Mouse (Mus musculus) embryonic fibroblast, embryonic 13.5 days (primary cell): Measurements from ENCODE around the gene Eri3. TPM values are rescaled to one million over a fixed set of nuclear protein-coding genes. Genes with fewer than 3 reads are reported as not detected.

ENCODE experiments used
- H3K27ac ChIP-seq: 2 replicates; pipeline ENCODE4 v1.5.1; 2012; ENCODE audit warnings: low read length, control low read depth, inconsistent platforms; ENCODE audit not compliant: insufficient read depth
- H3K4me1 ChIP-seq: 2 replicates; pipeline ENCODE4 v1.6.1; 2011; ENCODE audit warnings: low read length; ENCODE audit not compliant: control insufficient read depth, insufficient read depth
- H3K4me3 ChIP-seq: 2 replicates; pipeline ENCODE4 v1.5.1; 2011; ENCODE audit warnings: mild to moderate bottlenecking, control low read depth, low read length; ENCODE audit not compliant: insufficient read depth
- CTCF ChIP-seq: IDR thresholded peaks from 2 replicates; pipeline ENCODE4 v1.5.1; 2011; ENCODE audit warnings: mild to moderate bottlenecking, control low read depth, low read length, moderate library complexity, borderline replicate concordance; ENCODE audit not compliant: insufficient read depth
- POLR2A ChIP-seq: IDR thresholded peaks from 2 replicates; pipeline ENCODE4 v1.6.1; 2011; ENCODE audit warnings: low read depth, mild to moderate bottlenecking, control low read depth, low read length, moderate library complexity
- polyA plus RNA-seq: library from polyadenylated mRNA; stranded (reverse); fragments of >200 nt; gene quantifications from 2 replicates; pipeline ENCODE4 v1.2.4, GENCODE M21; 2011; ENCODE audit warnings: low read depth; ENCODE audit not compliant: missing spikeins, insufficient read length

The Eri3 gene
- polyA plus RNA-seq, 1 experiment = 67.3 TPM

DNA sequence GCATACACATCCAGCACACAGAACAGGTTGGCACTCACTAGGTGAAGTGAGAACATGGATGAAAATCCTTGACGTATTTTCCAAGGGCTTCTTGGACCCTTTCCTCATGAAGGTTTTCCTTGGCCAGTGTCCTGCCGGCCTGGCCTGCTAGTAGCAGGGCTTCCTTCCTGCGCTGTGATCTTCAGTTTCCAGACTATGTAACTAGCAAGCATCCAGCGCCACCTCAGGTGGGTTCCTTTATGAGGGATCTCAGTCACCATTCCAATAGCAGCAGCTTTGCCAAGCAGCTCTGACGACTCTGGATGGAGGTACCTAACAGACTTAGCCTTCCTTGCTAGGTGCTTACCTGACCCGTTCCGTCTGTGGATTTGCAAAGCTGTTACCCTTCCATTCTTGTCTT lies 119.7 kb downstream of the Eri3 start:
- no peak overlapping the region for H3K4me3 ChIP-seq
- H3K27ac ChIP-seq = no peak overlapping the region
- TF ChIP-seq CTCF = no peak
- no peak for TF ChIP-seq POLR2A
- no peaks in the 10 kb centered on the region for H3K4me1 ChIP-seq

DNA sequence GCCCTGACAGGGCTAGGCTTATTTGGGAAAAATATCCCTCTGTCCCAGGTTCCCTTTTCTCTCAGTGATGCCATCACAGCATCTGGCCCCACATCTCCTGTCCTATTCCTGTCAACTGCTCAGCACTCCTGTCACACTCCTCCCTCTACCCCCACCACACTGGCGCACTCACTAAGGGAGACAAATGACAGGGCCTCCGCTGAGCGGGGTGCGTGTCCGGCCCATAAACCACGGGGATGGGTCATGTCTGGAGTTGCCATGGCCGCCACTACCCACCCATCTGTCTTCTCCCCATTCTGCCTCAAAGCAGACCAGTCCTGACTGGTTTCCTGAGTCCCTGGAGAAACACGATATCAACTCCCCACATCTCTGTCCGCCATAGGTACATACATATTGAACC lies 121.9 kb downstream of the Eri3 start:
- no peak overlapping the region for H3K27ac ChIP-seq
- H3K4me3 ChIP-seq = no peak overlapping the region
- TF ChIP-seq CTCF (no peak), POLR2A (no peak)
- no peaks in the 10 kb centered on the region for H3K4me1 ChIP-seq

DNA sequence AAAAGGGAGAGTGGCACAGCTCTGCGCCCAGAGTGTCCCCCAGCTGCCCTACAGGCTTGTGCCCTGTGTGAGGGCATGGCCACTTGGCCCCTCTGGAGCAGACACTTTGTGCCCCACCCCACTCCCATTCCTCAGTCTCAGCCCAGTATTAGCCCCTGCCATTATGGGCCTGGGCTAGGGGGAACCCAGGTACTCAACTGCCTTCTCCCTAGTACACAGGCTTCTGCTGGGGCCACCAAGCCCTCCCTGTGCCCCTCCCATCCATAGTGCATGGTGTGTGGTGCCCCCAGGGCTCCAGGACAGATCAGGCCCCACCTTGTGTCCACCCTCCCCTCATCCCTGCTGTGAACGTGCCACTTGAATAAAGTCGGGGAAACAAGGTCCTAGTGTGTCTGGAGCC lies 123.7 kb downstream of the Eri3 start:
- Histone ChIP-seq H3K4me3 (no peak overlapping the region), H3K4me1 (no peaks in the 10 kb centered on the region), H3K27ac (no peak overlapping the region)
- TF ChIP-seq CTCF (no peak), POLR2A (no peak)

DNA sequence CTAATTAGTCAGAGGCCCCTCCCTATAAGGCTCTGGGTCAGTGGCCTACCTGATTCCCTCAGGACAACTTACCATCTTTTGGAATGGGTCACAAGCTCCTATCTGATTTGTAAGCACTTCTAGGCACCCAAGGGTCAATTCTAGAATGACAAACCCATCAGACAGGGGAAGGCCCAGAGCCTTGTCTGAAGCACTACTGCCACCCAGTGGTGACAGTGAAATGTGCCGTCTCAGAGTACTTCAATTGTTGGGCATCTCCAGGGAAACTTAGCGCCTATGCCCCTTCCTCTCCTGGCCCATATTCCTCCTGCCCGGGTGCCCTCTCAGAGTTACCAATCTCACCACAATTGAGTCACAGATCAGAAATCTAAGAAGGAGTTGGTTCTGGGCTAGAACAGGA lies 126.7 kb downstream of the Eri3 start:
- TF ChIP-seq POLR2A = no peak
- peak; percentile 80; the same call in 1 of the 2 replicates for TF ChIP-seq CTCF
- H3K4me1 ChIP-seq = no peaks in the 10 kb centered on the region
- no peak overlapping the region for H3K27ac ChIP-seq
- no peak overlapping the region for H3K4me3 ChIP-seq

DNA sequence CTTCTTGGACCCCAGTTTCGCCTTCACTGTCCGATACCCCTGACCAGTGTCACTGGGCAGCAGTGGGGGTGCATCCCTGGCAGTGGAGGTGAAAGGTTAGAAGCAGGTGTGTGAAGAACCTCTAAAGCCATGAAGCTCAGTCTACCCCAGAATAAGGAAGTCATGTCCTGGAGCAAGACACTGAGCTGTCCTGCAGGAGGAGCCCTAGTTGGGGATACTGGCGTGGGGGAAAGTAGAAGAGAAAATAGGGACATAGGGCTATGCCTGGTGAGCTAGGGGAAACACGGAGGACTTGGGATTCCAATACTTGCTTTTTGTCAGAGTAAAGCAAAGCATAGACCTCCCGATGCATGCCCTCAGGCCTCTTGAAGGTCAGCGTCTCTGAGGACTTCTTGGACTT lies 130.8 kb downstream of the Eri3 start:
- no peaks in the 10 kb centered on the region for H3K4me1 ChIP-seq
- H3K27ac ChIP-seq = no peak overlapping the region
- TF ChIP-seq CTCF = no peak
- TF ChIP-seq POLR2A = no peak
- H3K4me3 ChIP-seq = peak overlapping the region; percentile 80

DNA sequence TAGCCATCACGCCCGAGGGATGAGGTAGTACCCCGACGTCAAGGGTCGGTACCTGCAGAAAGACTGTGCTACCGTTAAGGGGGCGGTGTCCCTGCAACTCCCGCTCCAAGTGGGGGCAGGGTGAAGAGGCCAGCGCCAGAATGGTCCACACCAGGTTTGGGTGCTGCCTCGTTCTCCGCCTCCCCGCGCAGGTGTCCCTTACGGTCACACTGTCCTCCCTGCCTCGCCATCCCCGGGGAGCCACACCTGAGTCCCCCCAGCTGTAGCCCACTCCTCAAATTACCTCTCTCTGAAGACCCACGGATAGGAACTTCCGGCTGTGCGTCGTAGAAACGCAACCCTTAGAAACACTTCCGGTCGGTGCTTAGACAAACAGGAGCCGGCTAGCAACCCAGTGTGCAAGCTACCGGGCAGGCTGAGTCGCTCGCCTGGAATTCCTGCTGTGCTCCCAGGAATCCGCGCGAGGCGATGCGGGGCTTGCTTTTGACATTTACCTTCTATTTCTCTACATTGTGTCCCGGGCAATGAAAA lies 131.8 kb downstream of the Eri3 start, which contains the start of gene Dmap1:
Gene Dmap1 (minus strand): TSS at position 343 of the 531 bp plus-strand sequence.
- no peaks in the 10 kb centered on the region for H3K4me1 ChIP-seq
- no peak within 1 kb of the TSS for H3K27ac ChIP-seq
- H3K4me3 ChIP-seq = peak within 1 kb of the TSS; percentile 80
- TF ChIP-seq CTCF (no peak), POLR2A (peak; percentile 63; the same call in 1 of the 2 replicates)

DNA sequence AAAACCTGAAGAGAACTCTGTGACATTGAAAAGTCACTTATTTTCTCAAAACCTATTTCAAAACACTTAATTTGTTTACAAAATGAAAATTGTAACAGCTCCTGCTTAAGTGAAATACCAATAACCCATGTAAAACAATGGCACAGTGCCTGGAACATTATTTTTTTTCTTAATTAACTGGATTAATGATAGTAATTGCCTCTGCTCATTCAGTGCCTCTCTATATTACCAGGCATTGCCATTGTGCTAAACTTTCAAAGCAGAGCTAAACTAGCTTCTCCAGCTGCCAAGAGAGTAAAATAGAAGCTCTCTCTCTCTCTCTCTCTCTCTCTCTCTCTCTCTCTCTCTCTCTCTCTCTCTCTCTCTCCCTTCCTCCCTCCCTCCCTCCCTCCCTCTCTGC lies 132.3 kb downstream of the Eri3 start:
- TF ChIP-seq CTCF = no peak
- TF ChIP-seq POLR2A = no peak
- Histone ChIP-seq H3K4me3 (0 out of 2 replicates have a peak overlapping the region, but pooled peaks have one; percentile 80), H3K4me1 (no peaks in the 10 kb centered on the region), H3K27ac (no peak overlapping the region)

DNA sequence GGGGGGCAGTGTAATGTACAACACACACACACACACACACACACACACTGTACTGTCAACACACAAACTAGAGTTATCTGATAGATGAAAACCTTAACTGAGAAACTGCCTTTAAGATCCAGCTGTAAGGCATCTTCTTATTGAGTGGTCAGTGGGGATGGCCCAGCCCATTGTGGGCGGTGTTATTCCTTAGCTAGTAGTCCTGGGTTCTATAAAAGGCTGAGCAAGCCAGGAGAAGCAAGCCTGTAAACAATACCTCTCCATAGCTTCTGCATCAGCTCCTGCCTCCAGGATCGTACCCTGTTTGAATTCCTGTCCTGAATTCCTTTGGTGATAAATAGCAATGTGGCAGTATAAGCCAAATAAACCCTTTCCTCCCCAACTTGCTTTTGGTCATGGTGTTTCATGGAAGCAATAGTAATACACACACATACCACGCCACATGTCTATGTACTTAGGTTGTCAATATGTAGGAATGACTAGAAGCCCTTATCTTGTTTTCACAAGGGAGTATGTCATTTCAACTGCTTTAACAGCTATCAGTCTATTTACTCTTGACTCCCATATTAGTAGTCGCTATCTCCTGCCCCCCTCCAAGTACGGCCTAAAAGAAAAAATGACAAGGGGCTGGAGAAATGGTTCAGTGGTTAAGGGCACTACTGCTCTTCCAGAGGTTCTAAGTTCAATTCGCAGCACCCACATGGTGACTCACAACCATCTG lies 133.0 kb downstream of the Eri3 start:
- Histone ChIP-seq H3K27ac (no peak overlapping the region), H3K4me1 (no peaks in the 10 kb centered on the region), H3K4me3 (no peak overlapping the region)
- TF ChIP-seq CTCF (no peak), POLR2A (no peak)

DNA sequence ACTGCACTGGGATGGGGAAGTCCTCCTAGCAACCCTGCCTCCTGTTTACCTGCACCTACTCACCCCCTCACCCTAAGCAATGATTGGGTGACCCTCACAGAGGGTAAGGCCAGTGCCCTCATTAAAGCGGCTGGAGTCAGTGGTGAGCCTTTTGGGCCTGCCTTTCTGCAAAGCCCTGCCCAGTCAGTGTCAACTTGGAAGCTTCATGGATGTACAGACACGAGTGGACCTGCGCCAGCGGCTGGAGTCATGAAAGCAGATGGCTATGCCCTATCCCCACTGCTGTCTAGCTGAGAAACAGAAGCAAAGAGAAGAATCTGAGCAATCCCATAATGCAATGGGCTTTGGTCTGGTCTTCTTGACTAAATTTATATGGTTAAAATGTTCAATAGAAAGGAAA lies 136.2 kb downstream of the Eri3 start:
- no peak overlapping the region for H3K27ac ChIP-seq
- no peak overlapping the region for H3K4me3 ChIP-seq
- no peaks in the 10 kb centered on the region for H3K4me1 ChIP-seq
- TF ChIP-seq POLR2A (no peak), CTCF (no peak)

DNA sequence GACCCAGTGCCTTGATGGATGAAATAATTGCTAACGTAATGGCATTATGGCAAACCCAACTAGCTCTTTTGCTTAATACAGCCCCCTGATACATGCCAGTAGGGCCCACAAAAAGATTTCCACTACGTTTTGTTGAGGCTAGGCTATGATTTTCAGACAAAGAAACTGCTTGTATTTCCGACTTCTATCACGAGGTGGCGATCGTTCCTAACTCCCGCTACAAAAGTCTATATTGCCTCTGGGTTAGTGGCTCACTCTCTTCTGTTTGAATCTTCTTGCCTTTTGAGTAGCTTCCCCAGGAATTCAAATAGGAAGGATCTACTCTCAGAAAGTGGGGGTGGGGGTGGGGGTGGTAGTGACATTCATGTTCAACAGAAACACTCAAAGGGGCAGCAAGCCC lies 155.2 kb downstream of the Eri3 start:
- Histone ChIP-seq H3K4me3 (no peak overlapping the region), H3K4me1 (no peaks in the 10 kb centered on the region), H3K27ac (no peak overlapping the region)
- TF ChIP-seq CTCF = no peak
